Mouse (Mus musculus): ENCODE results near the gene Katnb1. TPM values are rescaled to one million over a fixed set of nuclear protein-coding genes. Genes with fewer than 3 reads are reported as not detected.
A peak's percentile ranks its signal among the peaks of the same experiment; 100 is the strongest.

The Katnb1 gene
- polyA plus RNA-seq, 1 experiment from 2014 or later, result 11.6 TPM

GRCm38 (mm10) chr8:95134186-95134585 is 53.2 kb downstream of the Katnb1 start:
- ATAC-seq (ENCODE audit: low FRiP score, low TSS enrichment), result no peak
- DNase-seq (ENCODE audit: low spot score), result no peak
- TF ChIP-seq EP300 (optimal IDR thresholded peaks at IDR 0.05) (no peak), CTCF (IDR thresholded peaks at IDR 0.05; ENCODE audit: low read depth) (no peak)
- H3K9me3 ChIP-seq (ENCODE audit: control insufficient read depth, low read length), result no peaks in the 10 kb centered on the region
- no peak overlapping the region for H3K9ac ChIP-seq (ENCODE audit: low read length)
- H3K4me2 ChIP-seq (replicated peaks; ENCODE audit: low read depth), result no peak overlapping the region
- 0 out of 2 replicates have a peak, but pooled peaks cover 2% of the 10 kb centered on the region for H3K27me3 ChIP-seq (ENCODE audit: control insufficient read depth, insufficient read depth, low read length)
- peaks cover 6% of the 10 kb centered on the region; the same call in 1 of the 2 replicates for H3K4me1 ChIP-seq (replicated peaks; ENCODE audit: control insufficient read depth, insufficient read depth)
- H3K36me3 ChIP-seq (ENCODE audit: control insufficient read depth, insufficient read depth, low read length), result peaks cover 2% of the 10 kb centered on the region; the same call in 1 of the 2 replicates
- no peak overlapping the region for H3K4me3 ChIP-seq (ENCODE audit: low read depth, low read length)
- 75% methylated on average over 2 of the region's 2 CpGs for WGBS
- H3K27ac ChIP-seq (replicated peaks), result no peak overlapping the region

GRCm38 (mm10) chr8:95135242-95135641 is 54.3 kb downstream of the Katnb1 start:
- ATAC-seq (ENCODE audit: low FRiP score, low TSS enrichment) (no peak), DNase-seq (ENCODE audit: low spot score) (no peak)
- Histone ChIP-seq H3K36me3 (ENCODE audit: control insufficient read depth, insufficient read depth, low read length) (no peaks in the 10 kb centered on the region; the same call in 1 of the 2 replicates), H3K9me3 (ENCODE audit: control insufficient read depth, low read length) (no peaks in the 10 kb centered on the region), H3K4me3 (ENCODE audit: low read depth, low read length) (no peak overlapping the region), H3K4me2 (replicated peaks; ENCODE audit: low read depth) (no peak overlapping the region), H3K27ac (replicated peaks) (no peak overlapping the region), H3K27me3 (ENCODE audit: control insufficient read depth, insufficient read depth, low read length) (0 out of 2 replicates have a peak, but pooled peaks cover 2% of the 10 kb centered on the region), H3K4me1 (replicated peaks; ENCODE audit: control insufficient read depth, insufficient read depth) (peaks cover 6% of the 10 kb centered on the region; the same call in 1 of the 2 replicates), H3K9ac (ENCODE audit: low read length) (no peak overlapping the region)
- 53% methylated on average over 3 of the region's 3 CpGs for WGBS
- TF ChIP-seq CTCF (IDR thresholded peaks at IDR 0.05; ENCODE audit: low read depth) (peak; percentile 59), EP300 (optimal IDR thresholded peaks at IDR 0.05) (no peak)

- H3K4me1 ChIP-seq (replicated peaks; ENCODE audit: control insufficient read depth, insufficient read depth), result peaks cover 6% of the 10 kb centered on the region; the same call in 1 of the 2 replicates
- H3K36me3 ChIP-seq (ENCODE audit: control insufficient read depth, insufficient read depth, low read length), result no peaks in the 10 kb centered on the region; the same call in 1 of the 2 replicates
- ATAC-seq (ENCODE audit: low FRiP score, low TSS enrichment) (no peak), DNase-seq (ENCODE audit: low spot score) (no peak)
- H3K27ac ChIP-seq (replicated peaks), result no peak overlapping the region
- H3K9ac ChIP-seq (ENCODE audit: low read length), result no peak overlapping the region
- TF ChIP-seq CTCF (IDR thresholded peaks at IDR 0.05; ENCODE audit: low read depth) (no peak), EP300 (optimal IDR thresholded peaks at IDR 0.05) (no peak)
- 86% methylated on average over 3 of the region's 3 CpGs for WGBS
- 0 out of 2 replicates have a peak, but pooled peaks cover 2% of the 10 kb centered on the region for H3K27me3 ChIP-seq (ENCODE audit: control insufficient read depth, insufficient read depth, low read length)
- H3K4me3 ChIP-seq (ENCODE audit: low read depth, low read length), result no peak overlapping the region
- no peaks in the 10 kb centered on the region for H3K9me3 ChIP-seq (ENCODE audit: control insufficient read depth, low read length)
- H3K4me2 ChIP-seq (replicated peaks; ENCODE audit: low read depth), result no peak overlapping the region
These were observed 55.2 kb downstream of the Katnb1 start for GRCm38 (mm10) chr8:95136218-95136617.

- ATAC-seq (ENCODE audit: low FRiP score, low TSS enrichment) (peak; percentile 8; the same call in 1 of the 2 replicates), DNase-seq (ENCODE audit: low spot score) (no peak)
- H3K36me3 ChIP-seq (ENCODE audit: control insufficient read depth, insufficient read depth, low read length), result no peaks in the 10 kb centered on the region; the same call in 1 of the 2 replicates
- 49% methylated on average over 12 of the region's 12 CpGs for WGBS
- peak overlapping the region; percentile 26; the same call in 1 of the 2 replicates for H3K4me3 ChIP-seq (ENCODE audit: low read depth, low read length)
- peak overlapping the region; percentile 56 for H3K4me2 ChIP-seq (replicated peaks; ENCODE audit: low read depth)
- peaks cover 8% of the 10 kb centered on the region; the same call in 1 of the 2 replicates for H3K4me1 ChIP-seq (replicated peaks; ENCODE audit: control insufficient read depth, insufficient read depth)
- H3K27me3 ChIP-seq (ENCODE audit: control insufficient read depth, insufficient read depth, low read length), result peaks cover 2% of the 10 kb centered on the region; the same call in 1 of the 2 replicates
- no peaks in the 10 kb centered on the region for H3K9me3 ChIP-seq (ENCODE audit: control insufficient read depth, low read length)
- H3K27ac ChIP-seq (replicated peaks), result peak overlapping the region; percentile 30
- TF ChIP-seq EP300 (optimal IDR thresholded peaks at IDR 0.05) (no peak), CTCF (IDR thresholded peaks at IDR 0.05; ENCODE audit: low read depth) (no peak)
- H3K9ac ChIP-seq (ENCODE audit: low read length), result peak overlapping the region; percentile 24; the same call in 1 of the 2 replicates
These were observed 56.2 kb downstream of the Katnb1 start for GRCm38 (mm10) chr8:95137201-95137600.

- Histone ChIP-seq H3K4me1 (replicated peaks; ENCODE audit: control insufficient read depth, insufficient read depth) (peaks cover 10% of the 10 kb centered on the region), H3K4me2 (replicated peaks; ENCODE audit: low read depth) (peak overlapping the region; percentile 56), H3K9me3 (ENCODE audit: control insufficient read depth, low read length) (no peaks in the 10 kb centered on the region), H3K27ac (replicated peaks) (peak overlapping the region; percentile 45), H3K27me3 (ENCODE audit: control insufficient read depth, insufficient read depth, low read length) (peaks cover 2% of the 10 kb centered on the region; the same call in 1 of the 2 replicates), H3K4me3 (ENCODE audit: low read depth, low read length) (peak overlapping the region; percentile 26), H3K9ac (ENCODE audit: low read length) (peak overlapping the region; percentile 35; the same call in 1 of the 2 replicates), H3K36me3 (ENCODE audit: control insufficient read depth, insufficient read depth, low read length) (no peaks in the 10 kb centered on the region; the same call in 1 of the 2 replicates)
- peak; percentile 78 for DNase-seq (ENCODE audit: low spot score)
- peak; percentile 72 for ATAC-seq (ENCODE audit: low FRiP score, low TSS enrichment)
- TF ChIP-seq CTCF (IDR thresholded peaks at IDR 0.05; ENCODE audit: low read depth) (no peak), EP300 (optimal IDR thresholded peaks at IDR 0.05) (no peak)
- WGBS, result 7% methylated on average over 28 of the region's 28 CpGs
These were observed 56.7 kb downstream of the Katnb1 start for GRCm38 (mm10) chr8:95137641-95138098.
